Mouse (Mus musculus) neural tube, embryonic 15.5 days (tissue): ENCODE measurements at regions not wholly inside any gene's neighbourhood (a gene's known extent, or its start where the extent isn't known, plus 50 kb on each side); places are given as distances from the start of the nearest gene placed in this dataset.

Source experiments
- ATAC-seq: fragments of 200-750 bp; cut with Nextera tagmentation; 2 replicates; pipeline ENCODE4 v1.8.0; 2017; ENCODE audit warnings: mild to moderate bottlenecking, moderate TSS enrichment, moderate library complexity; ENCODE audit not compliant: low FRiP score
- H3K27ac ChIP-seq: fragments of 300-500 bp; sonication (generic); replicated peaks from 2 replicates; pipeline ENCODE4 v1.5.1; 2015; ENCODE audit warnings: mild to moderate bottlenecking, inconsistent platforms
- H3K27me3 ChIP-seq: fragments of 300-500 bp; sonication (generic); replicated peaks from 2 replicates; pipeline ENCODE4 v1.6.1; 2015; ENCODE audit warnings: inconsistent platforms
- H3K36me3 ChIP-seq: fragments of 300-500 bp; sonication (generic); 2 replicates; pipeline ENCODE4 v1.6.1; 2015; ENCODE audit warnings: inconsistent platforms
- H3K4me1 ChIP-seq: fragments of 300-500 bp; sonication (generic); 2 replicates; pipeline ENCODE4 v1.6.1; 2015; ENCODE audit warnings: inconsistent platforms
- H3K4me2 ChIP-seq: fragments of 300-500 bp; sonication (generic); 2 replicates; pipeline ENCODE4 v1.6.1; 2015; ENCODE audit warnings: inconsistent platforms, mild to moderate bottlenecking, moderate library complexity
- H3K4me3 ChIP-seq: fragments of 300-500 bp; sonication (generic); replicated peaks from 2 replicates; pipeline ENCODE4 v1.5.1; 2015; ENCODE audit warnings: mild to moderate bottlenecking, inconsistent platforms
- H3K9ac ChIP-seq: fragments of 300-500 bp; sonication (generic); replicated peaks from 2 replicates; pipeline ENCODE4 v1.6.1; 2015; ENCODE audit warnings: mild to moderate bottlenecking, inconsistent platforms
- H3K9me3 ChIP-seq: fragments of 300-500 bp; sonication (generic); replicated peaks from 2 replicates; pipeline ENCODE4 v1.6.1; 2016; ENCODE audit warnings: inconsistent platforms
- WGBS: fragments of 180-500 bp; shearing (Covaris S2); methylation state at CpG from one replicate; pipeline ENCODE4 v1.1.7; 2015; ENCODE audit warnings: mixed read lengths; 5-methylcytosine and 5-hydroxymethylcytosine counted together

DNA sequence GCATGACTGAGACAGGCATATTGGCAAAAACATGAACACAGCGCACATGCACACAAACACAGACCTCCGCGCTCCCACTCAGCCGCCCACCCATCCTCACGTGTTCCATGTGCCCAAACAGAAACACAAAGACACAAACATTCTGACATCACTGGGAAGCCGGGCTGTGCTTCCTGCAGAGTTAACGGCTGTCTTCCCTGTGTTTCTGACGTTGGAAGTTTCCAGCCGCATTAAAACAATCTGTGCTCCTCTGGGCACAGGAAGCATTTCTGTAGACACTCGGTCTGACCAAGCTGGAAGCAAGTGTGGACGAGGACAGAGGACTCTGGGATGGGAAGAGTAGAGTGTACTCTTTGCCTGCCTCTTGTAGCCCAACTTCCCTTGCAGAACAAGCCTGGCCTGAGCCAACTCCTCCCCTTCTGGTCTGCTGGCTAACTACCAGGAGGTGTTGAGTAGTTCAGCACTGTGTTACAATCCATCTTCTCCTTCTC, 296.2 kb upstream of the Zfp703 start:
- no peak overlapping the region for H3K4me2 ChIP-seq
- no peak overlapping the region for H3K9ac ChIP-seq
- H3K4me3 ChIP-seq = no peak overlapping the region
- H3K9me3 ChIP-seq = no peaks in the 10 kb centered on the region
- peaks cover 9% of the 10 kb centered on the region for H3K27me3 ChIP-seq
- no peak for ATAC-seq
- no peaks in the 10 kb centered on the region for H3K36me3 ChIP-seq
- 70% methylated on average over 11 of the region's 11 CpGs for WGBS
- peaks cover 15% of the 10 kb centered on the region for H3K4me1 ChIP-seq
- H3K27ac ChIP-seq = no peak overlapping the region

DNA sequence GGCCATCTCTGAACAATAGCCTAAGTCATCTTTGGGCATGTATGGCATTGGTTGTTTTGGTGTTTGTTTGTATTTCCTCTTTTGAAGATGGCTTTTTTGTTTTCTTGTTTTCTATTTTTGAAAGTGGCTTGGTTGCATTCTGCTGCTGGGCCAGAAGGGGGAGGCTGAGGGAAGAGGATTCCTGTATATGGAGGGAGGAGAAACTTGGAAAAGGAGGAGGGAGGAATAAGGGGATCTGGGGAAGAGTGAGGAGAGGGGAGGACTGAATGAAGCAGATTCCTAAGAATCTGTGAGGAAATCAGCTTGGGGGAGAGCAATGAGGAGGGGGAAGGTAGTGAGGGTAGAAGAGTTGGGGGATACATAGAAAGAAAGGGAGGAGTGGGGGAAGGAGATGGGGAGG, 290.0 kb upstream of the Zfp703 start:
- no peak overlapping the region for H3K4me3 ChIP-seq
- H3K27ac ChIP-seq = no peak overlapping the region
- no peaks in the 10 kb centered on the region for H3K9me3 ChIP-seq
- peaks cover 8% of the 10 kb centered on the region; the same call in 1 of the 2 replicates for H3K27me3 ChIP-seq
- no peak for ATAC-seq
- H3K4me2 ChIP-seq = no peak overlapping the region
- H3K4me1 ChIP-seq = peaks cover 21% of the 10 kb centered on the region
- H3K36me3 ChIP-seq = no peaks in the 10 kb centered on the region
- H3K9ac ChIP-seq = no peak overlapping the region

DNA sequence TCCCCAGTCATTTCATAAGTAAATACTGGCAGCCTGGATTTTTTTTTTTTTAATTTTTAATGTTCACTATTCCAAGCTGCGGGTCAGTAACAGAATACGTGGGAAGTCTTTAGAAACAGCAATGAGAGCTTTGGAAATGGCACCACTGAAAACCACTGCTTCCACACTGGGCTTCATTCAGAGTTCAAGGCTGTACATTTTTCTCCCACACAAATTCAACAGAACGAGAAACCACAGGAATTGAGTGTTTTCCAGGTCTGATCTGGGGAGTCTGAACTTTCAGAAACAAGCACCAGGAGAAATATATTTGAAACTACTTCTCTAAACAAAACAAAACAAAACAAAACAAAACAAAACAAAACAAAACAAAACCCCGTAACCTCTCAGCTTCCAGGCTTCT, 289.1 kb upstream of the Zfp703 start:
- 75% methylated on average over 4 of the region's 4 CpGs for WGBS
- peaks cover 21% of the 10 kb centered on the region for H3K4me1 ChIP-seq
- no peaks in the 10 kb centered on the region for H3K9me3 ChIP-seq
- H3K36me3 ChIP-seq = no peaks in the 10 kb centered on the region
- H3K27me3 ChIP-seq = peaks cover 9% of the 10 kb centered on the region
- H3K4me2 ChIP-seq = no peak overlapping the region
- H3K9ac ChIP-seq = no peak overlapping the region
- no peak overlapping the region for H3K27ac ChIP-seq
- no peak for ATAC-seq
- no peak overlapping the region for H3K4me3 ChIP-seq

DNA sequence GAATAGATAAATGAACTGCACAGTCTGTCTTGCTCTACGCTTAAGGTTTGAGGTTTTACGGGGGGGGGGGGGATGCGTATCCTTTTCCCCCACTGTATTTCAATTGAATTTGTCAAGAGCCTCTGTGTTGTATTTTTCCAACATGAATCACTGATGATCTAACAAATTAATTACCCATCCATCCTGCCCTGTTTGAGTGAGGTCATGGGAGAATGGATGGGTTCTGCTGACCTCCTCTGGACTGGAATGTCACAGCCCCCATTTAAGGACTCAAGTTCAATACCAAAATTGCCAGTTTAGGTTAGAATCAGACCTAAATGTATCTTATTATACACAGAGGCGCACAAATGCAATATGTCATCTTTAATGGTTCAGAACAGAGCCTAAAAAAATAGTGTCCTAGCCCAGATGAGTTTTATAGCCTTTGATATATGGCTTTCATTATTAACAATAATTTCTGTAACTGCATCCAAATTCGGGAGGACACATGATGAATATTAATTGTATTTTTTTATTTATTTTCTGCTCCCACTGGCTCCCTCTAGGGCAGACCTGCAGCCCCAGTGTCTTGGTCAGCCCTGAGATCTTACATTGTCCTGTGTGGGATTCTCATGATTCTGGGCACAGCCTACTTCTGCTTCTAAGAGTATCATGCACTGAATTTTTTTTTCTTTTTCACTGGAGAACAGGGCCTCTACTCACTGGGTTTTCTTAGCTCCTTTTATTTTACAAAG, 288.2 kb upstream of the Zfp703 start:
- Histone ChIP-seq H3K9me3 (no peaks in the 10 kb centered on the region), H3K27me3 (peaks cover 14% of the 10 kb centered on the region), H3K4me3 (no peak overlapping the region), H3K4me2 (no peak overlapping the region), H3K27ac (no peak overlapping the region), H3K36me3 (no peaks in the 10 kb centered on the region), H3K4me1 (peaks cover 21% of the 10 kb centered on the region), H3K9ac (no peak overlapping the region)
- ATAC-seq = no peak
- 51% methylated on average over 5 of the region's 5 CpGs for WGBS

DNA sequence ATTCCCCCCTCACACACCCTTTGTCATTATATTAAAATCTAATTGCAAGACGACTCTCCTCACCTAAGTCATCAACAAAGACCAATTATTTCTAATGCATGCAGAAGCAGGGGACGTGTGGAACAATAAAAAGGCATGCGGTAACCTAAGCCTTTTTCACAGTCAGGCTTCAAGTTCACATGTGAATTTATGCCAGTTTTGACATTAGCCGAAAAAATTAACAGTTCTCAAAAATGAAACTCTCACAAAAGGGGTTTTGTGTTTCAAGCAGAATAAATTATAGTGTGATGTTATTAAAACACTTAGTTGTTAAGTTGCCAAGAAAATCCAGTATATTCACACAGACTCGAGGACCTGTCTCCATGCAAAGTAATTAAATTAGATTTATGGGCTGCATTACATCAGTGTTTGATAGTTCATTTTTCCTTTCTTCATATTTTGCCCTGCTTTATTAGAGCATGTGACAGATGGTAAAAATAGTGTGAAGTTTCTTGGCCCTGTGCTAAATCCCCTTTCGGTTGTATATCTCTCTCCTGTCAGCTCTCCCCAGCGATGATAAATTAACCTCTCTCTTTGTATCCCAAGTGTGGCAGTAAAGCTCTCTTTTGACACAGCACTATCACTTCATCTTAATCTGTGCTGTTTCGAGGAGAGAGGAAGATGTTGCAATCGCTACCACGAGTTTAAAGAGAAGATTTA, 287.5 kb upstream of the Zfp703 start:
- no peak; the same call in 1 of the 2 replicates for ATAC-seq
- 19% methylated on average over 10 of the region's 10 CpGs for WGBS
- H3K4me2 ChIP-seq = no peak overlapping the region
- peaks cover 21% of the 10 kb centered on the region for H3K4me1 ChIP-seq
- no peak overlapping the region for H3K27ac ChIP-seq
- H3K9me3 ChIP-seq = no peaks in the 10 kb centered on the region
- H3K9ac ChIP-seq = no peak overlapping the region
- H3K4me3 ChIP-seq = no peak overlapping the region
- H3K36me3 ChIP-seq = no peaks in the 10 kb centered on the region
- H3K27me3 ChIP-seq = peaks cover 14% of the 10 kb centered on the region

DNA sequence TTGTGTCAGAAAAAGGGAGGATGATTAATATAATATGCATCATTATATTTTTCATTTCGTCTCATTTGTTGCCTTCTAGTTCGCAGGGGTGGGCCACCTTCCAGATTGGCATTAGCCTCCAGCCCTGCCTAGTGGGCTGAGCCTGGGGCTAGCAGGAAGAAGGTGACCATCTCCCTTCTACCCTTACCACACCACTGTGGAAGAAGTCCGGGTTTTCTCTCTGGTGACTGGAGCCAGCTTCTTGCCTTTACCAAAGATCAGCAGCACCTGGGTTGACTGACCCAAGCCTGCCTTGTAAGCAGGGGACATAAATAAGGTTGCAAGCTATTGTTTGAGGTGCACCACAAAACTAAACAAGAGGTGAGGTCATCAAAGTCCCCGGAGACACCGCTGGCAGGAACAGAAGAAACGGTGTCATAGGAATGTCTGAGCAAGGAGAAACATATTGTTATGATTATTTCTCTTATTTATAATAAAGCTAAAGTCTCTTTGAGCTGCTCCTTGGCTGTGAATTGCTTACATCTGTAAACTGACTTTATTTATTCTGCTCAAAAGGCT, 286.9 kb upstream of the Zfp703 start:
- no peak; the same call in 1 of the 2 replicates for ATAC-seq
- 59% methylated on average over 6 of the region's 6 CpGs for WGBS
- no peak overlapping the region for H3K9ac ChIP-seq
- H3K27me3 ChIP-seq = peaks cover 11% of the 10 kb centered on the region
- no peak overlapping the region for H3K27ac ChIP-seq
- no peak overlapping the region for H3K4me2 ChIP-seq
- H3K36me3 ChIP-seq = no peaks in the 10 kb centered on the region
- H3K4me1 ChIP-seq = peaks cover 21% of the 10 kb centered on the region
- H3K9me3 ChIP-seq = no peaks in the 10 kb centered on the region
- H3K4me3 ChIP-seq = no peak overlapping the region

DNA sequence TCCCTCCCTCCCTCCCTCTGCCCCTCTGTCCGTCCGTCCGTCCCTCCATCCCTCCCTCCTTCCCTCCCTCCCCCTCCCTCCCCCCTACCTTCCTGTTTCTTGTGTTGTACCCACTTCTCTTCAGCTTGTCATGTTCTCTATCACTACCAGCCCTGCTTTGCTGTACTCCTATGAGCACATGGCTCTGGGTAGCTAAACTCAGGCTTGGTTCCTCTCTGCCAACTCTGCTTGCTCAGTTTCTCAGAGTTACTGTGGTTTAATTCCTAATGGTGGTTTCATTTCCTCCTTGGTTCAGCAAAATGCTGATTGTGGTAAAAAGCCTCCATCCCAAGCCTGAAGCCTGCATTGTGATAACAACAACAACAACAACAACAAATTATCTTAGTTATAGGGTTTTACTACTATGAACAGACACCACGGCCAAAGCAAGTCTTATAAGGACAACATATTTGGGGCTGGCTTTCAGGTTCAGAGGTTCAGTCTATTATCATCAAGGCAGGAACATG, 279.5 kb upstream of the Zfp703 start:
- ATAC-seq = no peak
- no peak overlapping the region for H3K4me3 ChIP-seq
- no peaks in the 10 kb centered on the region for H3K36me3 ChIP-seq
- H3K4me2 ChIP-seq = no peak overlapping the region
- peaks cover 19% of the 10 kb centered on the region for H3K27me3 ChIP-seq
- WGBS = 91% methylated on average over 1 of the region's 4 CpGs
- H3K9ac ChIP-seq = no peak overlapping the region
- no peaks in the 10 kb centered on the region for H3K9me3 ChIP-seq
- 0 out of 2 replicates have a peak, but pooled peaks cover 2% of the 10 kb centered on the region for H3K4me1 ChIP-seq
- no peak overlapping the region for H3K27ac ChIP-seq

DNA sequence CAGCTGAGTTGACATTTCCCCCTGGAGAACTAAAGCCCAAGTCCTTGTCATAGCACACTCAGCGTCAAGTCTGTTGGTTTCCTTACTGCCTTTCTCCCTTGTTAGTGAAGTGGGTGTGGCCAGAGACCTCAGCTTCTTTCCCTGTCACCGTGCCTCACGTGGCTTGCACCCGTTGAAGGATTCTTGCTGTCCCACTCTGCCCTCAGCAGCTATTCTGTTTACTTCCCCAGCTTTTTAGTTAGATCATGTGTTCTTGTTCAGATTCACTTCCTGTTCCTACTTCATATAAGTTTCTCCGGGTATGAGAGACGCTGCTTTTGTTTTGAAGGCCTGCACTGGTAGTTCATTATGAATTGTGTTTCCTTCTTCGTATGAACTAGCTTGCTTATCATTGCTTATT, 278.5 kb upstream of the Zfp703 start:
- 61% methylated on average over 7 of the region's 7 CpGs for WGBS
- no peak overlapping the region for H3K4me3 ChIP-seq
- H3K9me3 ChIP-seq = no peaks in the 10 kb centered on the region
- no peak overlapping the region for H3K27ac ChIP-seq
- no peaks in the 10 kb centered on the region for H3K36me3 ChIP-seq
- no peak overlapping the region for H3K4me2 ChIP-seq
- peaks cover 12% of the 10 kb centered on the region for H3K27me3 ChIP-seq
- H3K4me1 ChIP-seq = 0 out of 2 replicates have a peak, but pooled peaks cover 2% of the 10 kb centered on the region
- H3K9ac ChIP-seq = no peak overlapping the region
- ATAC-seq = no peak

DNA sequence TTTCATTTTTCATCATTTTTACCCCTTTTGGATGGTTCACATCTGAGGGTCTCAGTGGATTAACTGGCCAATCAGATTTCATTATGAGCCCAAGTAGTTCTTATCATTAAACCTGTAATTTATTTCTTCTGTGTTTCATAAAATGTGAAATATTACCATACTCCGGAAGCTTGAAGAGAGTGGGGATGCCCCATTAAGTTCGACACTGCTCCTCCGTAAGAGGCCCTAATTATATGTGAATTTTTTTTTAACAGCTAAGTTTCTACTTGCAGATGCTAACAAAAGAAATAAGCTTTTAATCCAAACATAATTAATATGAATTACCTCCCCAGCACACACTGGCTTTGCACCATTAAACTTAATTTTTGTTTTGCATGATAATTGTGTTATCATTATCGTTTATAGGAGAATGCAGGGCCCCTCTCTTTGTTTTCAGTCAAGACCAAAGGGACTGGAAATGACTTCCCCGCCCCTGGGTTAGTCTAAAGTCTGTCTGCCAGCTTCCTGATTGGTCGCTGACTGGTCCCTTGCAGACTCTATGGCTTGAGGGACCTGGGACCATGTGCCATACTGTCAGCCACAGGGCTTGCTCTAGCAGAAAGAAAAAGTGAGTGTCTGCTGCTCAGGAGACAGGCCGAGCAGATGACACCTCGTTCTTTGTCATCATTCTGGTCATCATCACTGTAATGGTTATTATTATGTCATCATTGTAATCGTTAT, 270.9 kb upstream of the Zfp703 start:
- Histone ChIP-seq H3K4me3 (no peak overlapping the region), H3K4me1 (no peaks in the 10 kb centered on the region), H3K4me2 (no peak overlapping the region), H3K9me3 (no peaks in the 10 kb centered on the region), H3K27me3 (peaks cover 9% of the 10 kb centered on the region; the same call in 1 of the 2 replicates), H3K9ac (no peak overlapping the region), H3K36me3 (no peaks in the 10 kb centered on the region), H3K27ac (no peak overlapping the region)
- 0 out of 2 replicates have a peak, but pooled peaks have one; percentile 31 for ATAC-seq
- WGBS = 29% methylated on average over 9 of the region's 9 CpGs

DNA sequence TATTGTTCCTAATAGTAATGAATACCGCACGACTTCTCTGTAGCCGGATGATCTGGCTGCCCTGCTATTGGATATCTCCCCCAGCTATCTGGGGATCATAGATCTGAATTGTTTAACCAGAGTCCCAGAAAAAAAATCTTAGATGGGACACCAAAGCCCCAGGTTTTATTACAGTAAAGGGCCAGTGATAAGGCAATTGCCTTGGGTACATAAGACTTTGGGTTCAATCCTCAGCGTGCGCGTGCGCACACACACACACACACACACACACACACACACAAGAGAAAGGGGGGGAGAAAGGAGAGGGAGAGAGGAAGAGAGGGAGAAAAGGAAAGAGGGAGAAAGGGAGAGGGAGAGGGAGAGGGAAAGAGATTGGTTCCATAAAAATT, 270.4 kb upstream of the Zfp703 start:
- no peaks in the 10 kb centered on the region for H3K4me1 ChIP-seq
- no peak overlapping the region for H3K4me2 ChIP-seq
- no peaks in the 10 kb centered on the region for H3K36me3 ChIP-seq
- no peaks in the 10 kb centered on the region for H3K9me3 ChIP-seq
- H3K4me3 ChIP-seq = no peak overlapping the region
- WGBS = 88% methylated on average over 7 of the region's 7 CpGs
- no peak for ATAC-seq
- H3K9ac ChIP-seq = no peak overlapping the region
- H3K27me3 ChIP-seq = peaks cover 11% of the 10 kb centered on the region; the same call in 1 of the 2 replicates
- H3K27ac ChIP-seq = no peak overlapping the region

DNA sequence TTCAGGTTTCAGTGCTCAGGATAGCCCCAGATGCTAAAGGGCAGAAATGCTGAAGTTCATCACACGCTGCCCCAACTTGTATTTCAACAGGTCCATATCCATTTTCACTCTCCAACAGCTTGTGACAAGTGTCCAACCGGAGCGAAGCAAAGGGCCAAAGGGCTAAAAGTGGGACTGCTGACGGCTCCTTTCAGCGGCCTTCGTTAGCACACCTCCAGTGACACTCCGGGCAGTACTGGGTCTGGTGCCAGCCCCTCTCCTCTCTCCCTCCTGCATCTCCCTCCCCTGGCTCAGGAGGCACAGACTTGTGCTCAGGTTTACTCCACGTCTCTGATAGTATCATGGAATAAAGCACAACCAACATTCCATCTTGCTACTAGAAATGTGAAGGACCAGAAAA, 263.3 kb upstream of the Zfp703 start:
- 96% methylated on average over 8 of the region's 8 CpGs for WGBS
- H3K4me2 ChIP-seq = no peak overlapping the region
- ATAC-seq = no peak

More for the DNA sequence above, 263.3 kb upstream of the Zfp703 start:
- Histone ChIP-seq H3K9me3 (no peaks in the 10 kb centered on the region), H3K27ac (no peak overlapping the region), H3K4me3 (no peak overlapping the region), H3K4me1 (peaks cover 4% of the 10 kb centered on the region), H3K36me3 (no peaks in the 10 kb centered on the region), H3K27me3 (peaks cover 11% of the 10 kb centered on the region; the same call in 1 of the 2 replicates), H3K9ac (no peak overlapping the region)
